Mouse (Mus musculus) brain, embryonic 14.5 days (tissue): ENCODE data around the gene F13a1. TPM values are rescaled to one million over a fixed set of nuclear protein-coding genes. Genes with fewer than 3 reads are reported as not detected.

Experiments
- DNase-seq: peaks from one replicate; pipeline ENCODE4 v3.0.0-alpha.2; 2011; ENCODE audit warnings: low read depth
- CTCF ChIP-seq: fragments of 200-500 bp; IDR thresholded peaks from 2 replicates; pipeline ENCODE4 v1.5.1; 2012; ENCODE audit warnings: inconsistent platforms, mild to moderate bottlenecking, moderate library complexity, borderline replicate concordance; ENCODE audit not compliant: insufficient read depth, insufficient read length; ENCODE audit errors: extremely low read depth
- POLR2A ChIP-seq: fragments of 200-500 bp; IDR thresholded peaks from 2 replicates; pipeline ENCODE4 v1.6.1; 2012; ENCODE audit warnings: mild to moderate bottlenecking, inconsistent platforms, borderline replicate concordance; ENCODE audit not compliant: poor library complexity, insufficient read depth, insufficient read length, severe bottlenecking; ENCODE audit errors: extremely low read depth
- polyA plus RNA-seq: library from polyadenylated mRNA; depleted of rRNA; stranded (reverse); fragments of >200 nt; gene quantifications from 2 replicates; pipeline ENCODE4 v1.2.3, GENCODE M21; 2012

The F13a1 gene
- polyA plus RNA-seq, 1 experiment: 6.0 TPM

DNA sequence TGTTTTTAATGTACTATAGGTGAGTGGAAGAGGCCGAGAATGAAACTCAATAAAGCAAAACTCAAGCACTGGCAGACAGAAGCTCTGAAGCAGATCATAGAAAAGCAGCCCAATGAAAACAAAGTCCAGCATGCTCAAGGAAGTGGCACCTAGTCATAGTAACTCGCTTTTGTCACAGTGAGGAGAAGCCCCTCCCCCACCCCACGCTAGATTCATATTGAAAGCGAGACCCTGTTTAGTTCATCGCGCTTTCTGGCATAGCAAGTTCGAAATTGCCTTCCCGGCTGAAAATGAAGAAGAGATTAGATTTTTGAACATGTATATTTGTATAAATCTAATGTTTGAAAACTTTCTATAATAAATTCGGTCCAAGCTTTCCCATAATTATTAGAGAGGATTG, 118.0 kb downstream of the F13a1 start:
- DNase-seq: no peak
- no peak for TF ChIP-seq POLR2A
- TF ChIP-seq CTCF: no peak

- TF ChIP-seq POLR2A (no peak), CTCF (no peak)
- peak; percentile 70 for DNase-seq
Observed at GRCm38 (mm10) chr13:36919737-36920136, 130.3 kb downstream of the F13a1 start.

DNA sequence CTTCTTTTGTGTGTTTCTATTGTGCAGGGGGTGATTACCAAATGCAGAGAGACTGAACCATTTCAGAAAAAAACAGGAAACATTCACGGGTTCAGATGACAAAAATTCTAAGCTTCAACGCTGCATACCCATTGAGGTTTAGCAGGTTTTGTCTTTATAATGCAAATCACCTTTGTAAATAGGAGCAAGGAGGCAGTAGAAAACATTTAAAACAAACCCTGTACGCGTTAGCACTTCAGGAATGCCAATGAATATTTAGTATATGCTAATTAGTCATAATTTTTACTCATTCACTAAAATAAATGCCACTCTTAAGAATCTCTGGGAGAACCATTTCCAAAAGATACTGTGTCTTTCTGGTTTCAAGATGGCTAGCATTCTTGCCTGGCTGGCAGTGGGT, 146.2 kb downstream of the F13a1 start:
- TF ChIP-seq POLR2A: no peak
- TF ChIP-seq CTCF: no peak
- DNase-seq: peak; percentile 41

GRCm38 (mm10) chr13:36903447-36903846, 146.6 kb downstream of the F13a1 start:
- TF ChIP-seq CTCF: no peak
- no peak for TF ChIP-seq POLR2A

DNA sequence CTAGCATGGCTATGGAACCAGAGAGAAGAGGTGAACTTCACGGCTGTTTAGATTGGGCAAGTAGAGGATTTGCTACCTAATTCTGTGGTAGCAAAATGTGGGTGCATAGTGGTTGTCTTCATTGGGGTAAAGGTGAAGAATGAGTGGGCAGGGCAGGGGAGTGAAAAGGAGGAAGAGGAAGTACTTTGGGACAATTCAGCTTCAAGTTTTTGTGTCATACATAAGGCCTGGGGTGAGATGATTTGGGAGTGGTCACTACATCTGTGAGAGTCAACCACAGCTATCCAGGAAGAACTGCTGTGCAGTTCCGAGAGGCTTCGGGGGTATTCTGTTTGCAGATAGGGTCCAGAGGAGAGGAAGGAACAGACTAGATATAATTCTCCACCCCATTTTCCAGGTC, 148.4 kb downstream of the F13a1 start:
- TF ChIP-seq POLR2A: no peak
- TF ChIP-seq CTCF: no peak
- no peak for DNase-seq

More at GRCm38 (mm10) chr13:36903447-36903846, 146.6 kb downstream of the F13a1 start:
- DNase-seq: no peak

DNA sequence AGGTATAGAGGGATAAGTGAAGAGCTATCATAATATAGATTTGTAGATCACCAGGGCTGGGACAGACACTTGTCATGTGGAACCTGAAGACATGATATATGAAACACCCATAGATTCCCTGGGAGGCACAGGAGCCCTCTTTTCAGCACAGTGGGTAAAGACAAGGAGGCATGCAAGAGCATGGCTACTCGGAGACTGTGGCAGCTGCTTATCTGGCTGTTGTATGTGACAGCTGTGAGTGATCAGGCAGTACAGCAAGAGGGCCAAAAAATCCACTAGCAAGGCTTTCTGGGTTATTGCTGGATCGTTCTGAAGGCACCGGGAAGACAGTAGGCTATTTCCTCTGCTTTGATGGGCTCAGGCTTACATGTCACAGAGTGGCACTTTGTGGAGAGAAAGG, 149.0 kb downstream of the F13a1 start:
- no peak for TF ChIP-seq POLR2A
- no peak for TF ChIP-seq CTCF
- DNase-seq: no peak

- TF ChIP-seq POLR2A: no peak
- no peak for TF ChIP-seq CTCF
Observed at GRCm38 (mm10) chr13:36896061-36896460, 154.0 kb downstream of the F13a1 start.

DNA sequence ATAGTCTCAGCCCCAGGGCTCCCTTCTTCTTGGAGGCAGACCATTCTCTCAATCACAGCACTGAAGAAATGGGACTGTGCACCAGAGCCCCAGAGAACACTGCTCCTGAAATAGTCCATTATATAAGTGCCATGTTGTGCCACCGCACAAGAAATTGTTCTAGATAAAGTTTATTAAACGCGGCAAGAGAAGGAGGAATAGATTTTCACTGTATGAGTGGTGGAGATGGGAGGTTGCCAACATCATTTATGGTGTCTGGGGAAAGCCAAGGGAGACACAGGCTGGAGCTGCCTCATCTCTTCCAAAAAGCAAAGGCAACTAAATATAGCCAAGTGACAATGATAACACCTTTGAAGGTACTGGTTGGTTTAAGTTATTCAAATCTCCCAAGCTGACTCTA, 156.3 kb downstream of the F13a1 start:
- TF ChIP-seq CTCF (no peak), POLR2A (no peak)
- DNase-seq: no peak

More at GRCm38 (mm10) chr13:36896061-36896460, 154.0 kb downstream of the F13a1 start:
- DNase-seq: peak; percentile 35

GRCm38 (mm10) chr13:36892216-36892615, 157.8 kb downstream of the F13a1 start:
- DNase-seq: no peak
- no peak for TF ChIP-seq CTCF
- TF ChIP-seq POLR2A: no peak

GRCm38 (mm10) chr13:36885973-36886372, 164.1 kb downstream of the F13a1 start:
- DNase-seq: no peak
- TF ChIP-seq POLR2A: no peak
- TF ChIP-seq CTCF: no peak

- no peak for DNase-seq
- TF ChIP-seq POLR2A (no peak), CTCF (no peak)
Observed at GRCm38 (mm10) chr13:36839111-36839510, 210.9 kb downstream of the F13a1 start.
